Mouse (Mus musculus) Muller cell, postnatal 12 days (primary cell): ENCODE data around the gene Cyp26a1.

Source experiments
- DNase-seq: peaks from one replicate; pipeline ENCODE4 v3.0.0-alpha.2; 2015; ENCODE audit errors: inconsistent ontology term

Cyp26a1 gene

DNA sequence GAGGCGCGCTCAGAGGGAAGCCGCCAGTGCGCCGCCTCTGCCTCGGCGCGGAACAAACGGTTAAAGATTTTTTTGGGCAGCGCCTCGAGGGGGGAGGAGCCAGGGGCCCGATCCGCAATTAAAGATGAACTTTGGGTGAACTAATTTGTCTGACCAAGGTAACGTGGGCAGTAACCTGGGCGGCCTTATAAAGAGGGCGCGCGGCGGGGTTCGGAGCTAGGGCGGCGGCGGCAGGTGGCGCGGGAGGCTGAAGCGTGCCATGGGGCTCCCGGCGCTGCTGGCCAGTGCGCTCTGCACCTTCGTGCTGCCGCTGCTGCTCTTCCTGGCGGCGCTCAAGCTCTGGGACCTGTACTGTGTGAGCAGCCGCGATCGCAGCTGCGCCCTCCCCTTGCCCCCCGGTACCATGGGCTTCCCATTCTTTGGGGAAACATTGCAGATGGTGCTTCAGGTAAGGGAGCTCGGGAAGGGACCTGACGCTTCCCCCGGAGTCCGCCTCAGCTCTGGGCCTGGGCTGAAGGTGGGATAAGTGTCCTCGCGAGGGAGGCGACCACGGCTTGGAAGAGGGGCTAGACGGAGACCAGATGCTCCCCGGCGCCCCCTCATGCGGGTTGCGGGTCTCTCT lies at the start of gene Cyp26a1:
Cyp26a1 (plus strand) TSS at position 148 of the 622 bp plus-strand sequence.
- DNase-seq: peak; percentile 71

DNA sequence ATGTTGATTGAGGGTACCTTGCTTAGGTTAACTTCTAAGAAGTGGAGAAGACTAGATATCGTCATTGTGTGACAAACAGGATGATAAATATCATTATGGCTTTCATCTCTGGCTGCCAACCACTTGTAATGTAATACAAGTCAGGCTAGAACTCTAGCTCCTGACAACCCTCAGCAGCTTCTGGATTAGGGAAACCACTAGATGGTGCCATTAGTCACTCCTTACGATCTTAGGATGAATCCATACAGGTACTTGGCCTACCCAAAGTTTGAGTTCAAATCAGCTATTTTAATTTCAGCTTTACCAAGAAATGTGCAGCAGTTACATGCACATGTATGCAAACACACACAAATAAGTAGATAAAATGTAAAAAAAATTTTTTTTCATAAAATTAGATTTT lies 49.6 kb upstream of the Cyp26a1 start:
- no peak for DNase-seq

DNA sequence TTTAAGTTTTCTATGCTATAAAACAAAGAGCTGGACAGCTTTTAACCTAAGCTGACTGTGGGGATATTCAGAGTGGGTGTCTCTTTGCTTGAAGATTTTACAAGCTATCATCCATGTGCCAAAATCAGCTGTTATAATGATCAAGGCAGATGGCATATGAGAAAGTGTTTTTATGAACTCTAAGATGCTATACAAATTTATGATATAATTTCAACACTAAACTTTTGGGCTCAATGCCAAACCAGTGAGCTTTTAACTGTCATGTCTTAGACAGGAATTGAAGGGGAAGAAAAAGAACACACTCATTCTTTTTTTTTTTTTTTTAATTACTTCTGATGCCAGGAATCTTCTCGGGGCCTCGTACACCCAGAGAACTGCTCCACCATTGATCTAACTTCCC lies 47.1 kb upstream of the Cyp26a1 start:
- no peak for DNase-seq

DNA sequence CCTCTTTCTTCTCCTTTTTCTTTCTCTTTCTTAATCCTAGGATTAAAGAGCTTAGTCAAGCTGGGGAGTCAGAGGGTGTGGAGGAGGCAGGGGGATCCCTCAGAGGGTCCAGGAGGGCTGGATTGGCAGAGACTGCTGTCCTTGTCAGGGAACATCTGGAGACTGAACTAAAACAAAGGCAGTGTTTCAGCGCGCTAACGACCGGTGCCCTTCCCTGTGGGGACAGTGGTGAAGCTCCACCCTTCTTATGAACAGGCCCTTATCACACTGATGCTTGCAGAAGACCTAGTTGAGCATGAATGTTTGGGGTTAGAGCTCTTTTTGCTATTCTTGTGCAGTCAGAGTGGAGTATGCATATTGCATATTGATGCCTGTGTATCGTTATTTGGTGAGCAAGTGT lies 43.6 kb upstream of the Cyp26a1 start:
- no peak for DNase-seq

DNA sequence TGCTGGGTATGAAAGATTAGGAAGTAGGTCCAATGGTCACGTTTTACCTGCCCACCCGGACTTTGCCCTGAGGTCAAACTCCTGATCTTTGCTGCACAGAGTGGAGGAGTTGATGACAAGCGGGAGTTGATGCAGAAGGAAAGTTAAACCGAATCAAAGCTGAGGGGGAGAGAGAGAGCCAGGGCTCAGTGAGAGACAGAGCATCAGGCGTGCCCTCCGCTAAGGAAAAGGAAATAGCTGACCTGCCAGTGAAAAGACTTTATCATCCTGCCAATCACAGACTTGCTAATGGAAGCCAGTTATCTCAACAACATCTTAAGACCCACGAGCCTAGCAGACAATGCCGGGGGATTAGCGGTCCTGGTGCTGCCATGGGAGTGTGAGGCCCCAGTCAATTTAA lies 41.2 kb upstream of the Cyp26a1 start:
- no peak for DNase-seq

DNA sequence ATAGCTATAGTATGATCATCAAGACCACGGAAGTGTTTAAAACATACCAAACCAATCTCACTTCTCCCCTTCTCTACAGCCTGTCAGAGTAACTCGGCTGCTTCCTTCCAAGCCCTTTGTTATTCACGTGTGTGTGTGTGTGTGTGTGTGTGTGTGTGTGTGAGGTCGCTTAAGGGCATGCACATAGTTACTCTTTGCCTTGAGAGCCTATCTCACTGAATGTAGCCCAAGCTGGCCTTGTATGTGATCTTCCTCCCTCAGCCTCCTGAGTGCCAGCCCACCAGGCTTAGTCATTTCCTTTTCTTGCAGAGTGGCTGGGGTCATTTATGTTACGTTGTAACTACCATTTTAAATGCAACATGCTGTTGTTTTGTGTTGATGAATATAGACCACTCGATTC lies 32.3 kb upstream of the Cyp26a1 start:
- no peak for DNase-seq

DNA sequence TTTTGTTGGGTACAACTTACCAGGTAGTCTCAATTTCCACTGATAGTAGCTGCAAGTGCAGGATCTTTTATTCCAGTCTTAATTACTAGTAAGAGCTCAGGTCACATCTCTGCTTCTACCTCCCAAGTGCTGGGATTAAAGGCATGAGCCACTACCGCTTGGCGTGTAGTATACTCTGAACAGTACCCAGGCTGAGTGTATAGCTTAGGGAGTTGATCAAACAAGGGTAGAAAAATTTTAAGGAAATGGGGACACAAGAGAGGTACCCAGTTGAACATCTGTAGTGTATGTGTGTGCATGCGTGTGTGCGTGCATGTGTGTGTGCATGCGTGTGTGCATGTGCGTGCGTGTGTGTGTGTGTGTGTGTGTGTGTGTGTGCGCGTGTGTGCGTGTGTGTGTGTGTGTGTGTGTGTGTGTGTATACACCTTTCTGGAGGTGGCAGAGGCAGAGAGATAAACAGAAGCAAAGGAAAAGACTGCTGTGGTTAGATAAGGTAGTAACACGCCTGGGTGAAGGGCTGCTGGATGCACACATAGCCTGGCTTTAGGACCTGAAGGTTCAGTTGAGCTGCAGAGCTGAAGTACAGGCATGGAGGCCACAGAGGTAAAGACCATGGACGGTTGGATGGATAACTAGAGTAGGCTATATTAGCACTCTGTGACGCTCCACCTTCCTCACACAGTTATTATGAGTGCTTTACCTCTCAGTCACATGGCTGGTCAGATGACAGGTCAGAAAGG lies 29.6 kb upstream of the Cyp26a1 start:
- no peak for DNase-seq

DNA sequence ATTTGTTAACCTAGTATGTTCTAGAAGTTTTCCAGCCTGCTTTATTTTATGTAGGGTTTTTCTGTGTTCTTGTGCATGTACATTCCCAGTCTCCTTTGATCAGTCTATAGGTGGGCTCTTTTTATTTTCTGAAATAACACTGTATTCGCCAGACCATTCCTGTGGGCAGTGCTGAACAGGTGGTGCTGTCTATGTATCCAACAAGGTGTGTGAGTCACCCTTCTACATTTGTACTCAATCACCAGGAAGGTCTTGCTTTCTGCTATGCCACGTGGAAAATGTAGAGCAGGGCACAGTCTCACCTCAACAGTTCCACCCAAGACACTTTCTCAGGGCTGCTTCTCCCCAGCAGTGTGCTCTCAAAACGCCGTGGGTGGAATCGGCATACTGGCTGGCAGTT lies 28.9 kb upstream of the Cyp26a1 start:
- DNase-seq: no peak

DNA sequence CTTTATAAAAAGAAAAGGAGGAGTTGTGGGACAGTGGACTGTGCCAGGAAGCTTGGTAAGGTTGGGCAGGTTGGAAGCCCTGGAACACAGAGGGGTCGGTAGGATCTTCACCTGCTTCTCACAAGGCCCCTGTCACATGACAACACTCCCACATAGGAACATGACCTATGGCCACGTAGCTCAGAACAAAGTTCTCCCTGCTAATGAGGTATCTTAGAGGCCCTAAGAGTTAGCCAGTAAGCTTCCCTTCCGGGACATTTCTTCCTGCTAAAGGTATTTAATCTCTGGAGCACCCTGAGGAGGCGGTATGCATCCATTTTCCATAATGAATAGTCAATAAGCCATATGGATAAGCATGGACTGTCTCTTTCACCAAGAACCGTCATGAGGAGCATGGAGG lies 28.1 kb upstream of the Cyp26a1 start:
- DNase-seq: no peak

DNA sequence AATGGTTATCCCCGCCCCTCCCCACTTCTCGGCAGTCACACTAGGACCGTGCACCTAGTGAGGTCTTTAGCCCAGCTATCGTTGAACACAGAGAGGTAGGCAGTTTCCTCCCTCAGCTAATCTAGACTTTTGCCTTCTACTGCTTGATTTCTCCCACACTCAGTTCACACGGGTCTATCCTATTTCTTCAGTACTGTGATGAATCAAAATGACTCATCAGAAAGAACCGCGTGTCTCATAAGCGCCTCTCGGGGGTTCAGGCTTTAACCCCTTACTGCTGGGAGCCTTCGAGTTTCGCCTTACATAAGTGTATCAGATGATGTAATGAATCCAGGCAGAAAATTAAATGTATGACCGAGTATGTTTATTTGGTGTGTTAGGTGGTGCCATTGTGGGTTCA lies 24.2 kb upstream of the Cyp26a1 start:
- peak; percentile 83 for DNase-seq

DNA sequence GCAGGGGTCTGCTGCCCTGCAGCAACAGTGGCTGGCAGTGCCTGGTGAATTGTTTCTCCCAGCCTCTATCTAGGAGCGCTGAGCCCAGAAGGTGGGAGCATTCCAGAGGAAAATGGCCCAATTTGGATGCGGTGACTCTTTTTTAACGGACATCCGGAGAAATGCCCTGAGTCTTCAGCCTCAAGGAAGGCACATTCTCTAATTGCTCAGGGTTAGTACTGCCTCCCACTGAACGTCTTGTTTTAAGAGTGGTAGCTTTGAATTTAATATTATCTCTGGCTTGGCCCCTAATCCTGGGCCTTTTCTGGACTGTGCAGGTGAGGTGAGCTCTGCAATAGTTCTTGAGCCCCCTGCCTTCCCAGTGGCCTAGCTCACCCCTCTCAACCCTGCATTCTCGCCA lies 12.3 kb upstream of the Cyp26a1 start, which contains the start of gene Cyp26c1:
Cyp26c1 (plus strand) TSS at position 301 of the 400 bp plus-strand sequence.
- no peak for DNase-seq

DNA sequence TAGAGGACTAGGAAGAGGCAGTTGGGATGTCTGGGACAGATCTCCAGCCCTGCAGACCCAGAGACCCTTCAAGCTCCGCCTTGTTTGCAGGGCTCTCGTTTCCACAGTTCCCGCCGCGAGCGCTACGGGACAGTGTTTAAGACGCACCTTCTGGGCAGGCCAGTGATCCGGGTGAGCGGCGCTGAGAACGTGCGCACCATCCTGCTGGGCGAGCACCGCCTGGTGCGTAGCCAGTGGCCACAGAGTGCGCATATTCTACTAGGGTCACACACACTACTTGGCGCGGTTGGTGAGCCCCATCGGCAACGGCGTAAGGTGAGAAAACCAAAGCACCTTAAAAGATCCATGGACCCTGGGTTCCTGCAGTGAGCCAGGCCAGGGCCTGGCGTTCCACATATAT lies 11.3 kb upstream of the Cyp26a1 start:
- no peak for DNase-seq

DNA sequence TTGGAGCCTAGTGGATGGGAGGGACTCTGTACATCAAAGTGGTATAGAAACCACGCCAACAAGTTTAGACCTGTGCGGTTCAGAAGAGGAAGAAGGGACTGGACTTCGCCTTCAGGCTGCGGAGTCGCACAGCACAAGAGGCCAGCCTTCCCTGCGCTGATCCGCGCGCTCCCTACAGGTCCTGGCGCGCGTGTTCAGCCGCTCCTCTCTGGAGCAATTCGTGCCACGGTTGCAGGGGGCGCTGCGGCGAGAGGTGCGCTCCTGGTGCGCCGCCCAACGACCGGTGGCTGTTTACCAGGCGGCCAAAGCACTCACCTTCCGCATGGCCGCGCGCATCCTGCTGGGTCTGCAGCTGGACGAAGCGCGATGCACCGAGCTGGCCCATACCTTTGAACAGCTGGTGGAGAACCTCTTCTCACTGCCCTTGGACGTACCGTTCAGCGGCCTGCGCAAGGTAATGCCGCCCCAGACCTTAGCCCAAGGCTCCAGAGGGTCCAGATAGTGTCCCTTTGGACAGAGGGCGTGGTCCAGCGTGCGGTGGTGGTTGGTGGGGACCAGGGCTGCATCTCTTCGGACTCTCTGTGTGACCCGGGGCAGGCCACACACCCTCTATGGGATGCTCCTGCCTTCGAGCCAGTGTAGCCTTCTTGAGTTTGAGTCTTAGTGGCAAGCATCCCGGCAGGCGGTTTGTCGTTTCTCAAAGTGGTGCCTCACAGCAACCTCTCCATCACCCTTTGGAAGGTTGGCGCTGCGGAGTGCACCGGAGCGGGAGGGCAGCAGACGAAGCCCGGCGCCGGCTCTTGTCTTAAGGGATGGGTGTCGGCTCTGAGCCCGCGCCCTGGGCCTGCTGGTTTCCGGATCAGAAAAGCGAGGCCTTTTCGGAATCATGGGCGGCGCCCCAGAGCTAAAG lies 10.4 kb upstream of the Cyp26a1 start:
- no peak for DNase-seq

DNA sequence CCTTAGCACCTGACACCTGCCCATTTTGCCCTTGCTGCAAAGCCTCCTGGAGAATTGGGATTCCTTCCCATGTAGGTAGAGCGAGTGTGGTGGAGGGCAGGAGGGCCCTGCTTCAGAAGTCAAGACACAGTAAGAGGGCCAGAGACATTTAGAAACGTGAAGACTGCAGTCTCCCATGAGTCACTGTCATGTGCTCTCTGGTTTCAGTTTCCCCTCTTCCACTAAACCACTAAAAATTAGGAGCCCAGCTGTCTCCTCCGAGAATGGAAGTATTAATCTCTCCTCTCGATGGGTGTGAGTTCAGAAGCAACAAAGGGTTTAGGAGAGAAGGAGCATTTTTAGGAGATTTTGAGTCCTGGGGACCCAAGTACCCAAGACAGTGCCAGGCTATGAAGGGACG lies 8.1 kb upstream of the Cyp26a1 start:
- DNase-seq: peak; percentile 57

DNA sequence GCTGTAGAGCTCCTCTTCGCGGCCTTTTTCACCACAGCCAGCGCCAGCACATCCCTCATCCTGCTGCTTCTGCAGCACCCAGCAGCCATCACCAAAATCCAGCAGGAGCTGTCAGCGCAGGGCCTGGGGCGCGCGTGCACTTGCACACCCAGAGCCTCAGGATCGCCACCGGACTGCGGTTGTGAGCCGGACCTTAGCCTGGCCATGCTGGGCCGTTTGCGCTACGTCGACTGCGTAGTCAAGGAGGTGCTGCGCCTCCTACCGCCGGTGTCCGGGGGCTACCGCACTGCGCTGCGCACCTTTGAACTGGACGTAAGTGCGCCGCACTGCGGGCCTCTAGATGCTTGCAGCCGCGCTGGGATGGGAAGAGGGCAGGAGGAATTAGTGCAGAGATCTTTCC lies 6.9 kb upstream of the Cyp26a1 start:
- no peak for DNase-seq

DNA sequence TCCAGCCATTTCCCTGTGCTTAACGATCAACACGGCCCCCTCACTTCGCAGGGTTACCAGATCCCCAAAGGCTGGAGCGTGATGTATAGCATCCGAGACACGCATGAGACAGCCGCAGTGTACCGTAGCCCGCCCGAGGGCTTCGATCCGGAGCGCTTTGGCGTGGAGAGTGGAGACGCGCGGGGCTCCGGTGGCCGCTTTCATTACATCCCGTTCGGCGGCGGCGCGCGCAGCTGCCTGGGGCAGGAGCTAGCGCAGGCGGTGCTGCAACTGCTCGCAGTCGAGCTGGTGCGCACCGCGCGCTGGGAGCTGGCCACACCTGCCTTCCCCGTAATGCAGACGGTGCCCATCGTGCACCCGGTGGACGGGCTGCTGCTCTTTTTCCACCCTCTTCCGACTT lies 4.7 kb upstream of the Cyp26a1 start:
- peak; percentile 67 for DNase-seq

DNA sequence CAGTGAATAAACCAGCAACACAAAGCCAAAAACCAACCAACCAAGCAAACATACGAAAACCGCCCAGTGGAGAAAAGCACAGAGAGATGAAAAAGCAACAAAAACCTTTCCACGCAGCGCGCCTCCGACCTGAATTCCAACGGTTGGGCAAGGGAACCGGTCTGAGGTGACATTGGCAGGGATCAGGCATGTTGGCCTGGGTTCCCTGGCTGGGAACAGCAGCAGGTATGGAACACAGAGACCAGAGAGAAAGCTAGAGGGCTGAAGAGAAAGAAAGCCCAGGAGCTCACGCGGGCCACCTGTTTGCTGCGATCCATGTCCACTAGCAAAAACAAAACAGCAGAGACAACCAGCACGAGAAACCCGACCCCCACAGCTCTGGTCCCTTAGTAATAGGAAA lies 2.5 kb upstream of the Cyp26a1 start:
- DNase-seq: no peak

DNA sequence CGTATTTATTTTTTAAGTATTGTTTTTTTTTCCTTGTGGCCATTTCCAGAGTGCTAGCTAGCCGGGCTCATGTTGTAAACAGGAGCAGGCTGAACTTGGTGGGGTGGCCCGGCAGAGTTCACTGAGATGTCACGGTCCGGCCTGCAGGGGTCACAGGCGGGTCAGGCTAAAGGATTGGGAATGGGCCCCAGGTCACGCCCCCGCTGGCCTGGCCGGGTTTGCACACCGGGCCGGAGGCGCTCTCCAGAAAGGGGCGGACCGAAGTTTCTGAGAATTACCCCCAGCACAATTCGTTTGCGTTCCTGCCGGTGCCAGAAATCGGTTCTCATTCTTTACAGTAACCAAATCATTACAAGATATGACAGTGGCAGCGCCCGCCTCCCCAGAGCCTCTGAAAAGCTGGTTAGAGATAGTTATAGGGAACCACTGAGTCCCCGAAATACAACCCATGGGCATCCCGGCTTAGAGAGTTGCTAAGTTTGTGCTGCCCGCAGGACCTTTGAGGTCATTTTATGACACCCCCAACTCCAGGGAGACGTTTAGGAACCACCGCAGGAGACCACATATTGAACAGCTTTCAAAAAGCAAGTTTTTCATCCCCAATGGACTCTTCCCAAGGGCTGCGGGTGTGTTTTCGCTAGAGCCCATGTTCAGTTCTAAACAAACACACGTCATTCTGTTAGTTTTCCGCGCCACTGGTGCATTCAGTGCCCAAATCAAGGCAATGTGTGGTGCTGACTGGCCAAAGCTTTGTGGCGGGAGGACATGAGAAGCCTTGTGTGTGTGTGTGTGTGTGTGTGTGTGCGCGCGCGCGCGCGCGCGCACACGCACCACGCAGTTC lies 1.6 kb upstream of the Cyp26a1 start:
- no peak for DNase-seq

DNA sequence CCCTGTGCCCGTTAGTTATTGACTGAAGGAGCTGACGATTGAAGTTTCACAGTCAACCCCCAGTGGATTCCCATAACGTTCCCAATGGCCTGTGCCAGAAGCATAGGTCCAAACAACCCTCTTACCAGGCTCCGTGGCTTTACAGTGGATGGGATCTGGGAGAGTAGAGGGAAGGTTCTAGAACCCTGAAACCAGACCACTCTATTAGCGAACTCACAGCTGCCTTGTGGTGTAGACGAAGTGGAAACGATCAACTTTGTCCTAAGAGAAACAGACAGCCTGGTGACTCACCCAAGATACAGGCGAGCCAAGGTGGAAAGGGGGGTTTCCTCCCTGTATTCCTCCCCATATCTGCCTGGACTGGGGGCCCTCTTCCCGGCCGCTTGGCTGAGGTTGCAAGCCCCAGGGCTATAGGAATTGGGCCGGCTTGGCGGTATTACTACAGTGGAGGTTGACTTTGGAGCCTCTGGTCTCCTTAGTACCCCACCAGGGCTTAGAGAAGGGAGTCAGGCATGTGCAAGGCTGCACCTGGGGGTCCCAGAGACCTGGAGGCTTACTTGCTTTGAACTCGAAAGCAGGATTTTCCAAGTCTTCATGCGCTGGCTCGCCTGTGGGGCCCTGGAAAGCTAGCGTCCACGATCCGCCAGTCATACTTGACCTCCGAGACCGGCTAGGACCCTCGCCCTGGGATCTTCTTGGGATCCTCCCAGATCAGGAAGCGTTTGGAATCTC lies 829 bp upstream of the Cyp26a1 start:
- DNase-seq: no peak

DNA sequence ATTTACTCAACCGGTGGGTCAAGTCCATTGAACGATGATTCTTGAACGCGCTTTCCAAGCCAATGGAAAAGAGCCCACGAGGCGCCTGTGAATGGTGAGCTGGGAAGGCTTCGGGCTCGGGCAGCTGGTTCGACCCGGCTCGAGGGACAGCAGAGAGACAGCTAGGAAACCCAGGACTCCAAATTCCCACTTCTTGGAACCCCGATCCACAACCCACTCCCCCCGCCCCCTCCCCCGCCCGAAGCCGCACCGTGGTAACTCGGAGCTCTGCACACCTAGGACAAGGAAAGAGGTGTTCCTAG lies 312 bp upstream of the Cyp26a1 start:
- no peak for DNase-seq
